Mouse (Mus musculus): ENCODE data around the gene Mien1. TPM values are rescaled to one million over a fixed set of nuclear protein-coding genes. Genes with fewer than 3 reads are reported as not detected.

Gene Mien1
- polyA plus RNA-seq, 1 experiment: 84.8 TPM

DNA sequence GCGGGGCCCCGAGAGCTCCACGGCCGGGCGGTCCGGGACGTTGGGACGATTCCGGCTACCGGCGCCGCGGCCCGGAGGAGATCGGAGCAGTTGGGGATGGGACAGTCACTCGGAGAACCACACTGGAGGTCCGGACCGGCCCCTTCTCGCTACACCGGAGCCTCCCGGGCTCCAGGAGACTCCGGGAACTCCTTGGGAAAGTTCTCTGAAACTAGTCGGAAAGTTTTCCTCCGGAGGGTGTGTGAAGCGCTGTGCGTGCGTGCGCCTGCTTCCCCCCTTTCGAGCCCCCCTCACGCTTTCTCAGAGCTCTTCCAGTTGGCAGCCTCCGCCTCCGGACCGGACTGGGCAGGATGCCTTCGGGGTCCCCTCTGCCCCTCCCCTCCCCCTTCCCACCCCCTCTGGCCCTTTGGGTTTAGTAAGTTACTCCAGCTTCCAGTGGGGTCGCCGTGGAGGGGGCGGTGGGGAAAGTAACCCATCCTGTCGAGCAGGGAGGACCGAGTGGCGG is 25.9 kb downstream of the Mien1 start:
- Histone ChIP-seq H3K4me3 (ENCODE audit: insufficient read depth, low read length) (0 out of 2 replicates have a peak overlapping the region, but pooled peaks have one; percentile 18), H3K27ac (ENCODE audit: insufficient read depth, low read depth, low read length) (no peak overlapping the region), H3K4me1 (ENCODE audit: control insufficient read depth, insufficient read depth, low read length) (no peaks in the 10 kb centered on the region)
- no peak for TF ChIP-seq POLR2A (IDR thresholded peaks at IDR 0.05; ENCODE audit: borderline replicate concordance, low read depth, low read length)
- TF ChIP-seq CTCF (IDR thresholded peaks at IDR 0.05; ENCODE audit: low read depth, low read length): no peak

DNA sequence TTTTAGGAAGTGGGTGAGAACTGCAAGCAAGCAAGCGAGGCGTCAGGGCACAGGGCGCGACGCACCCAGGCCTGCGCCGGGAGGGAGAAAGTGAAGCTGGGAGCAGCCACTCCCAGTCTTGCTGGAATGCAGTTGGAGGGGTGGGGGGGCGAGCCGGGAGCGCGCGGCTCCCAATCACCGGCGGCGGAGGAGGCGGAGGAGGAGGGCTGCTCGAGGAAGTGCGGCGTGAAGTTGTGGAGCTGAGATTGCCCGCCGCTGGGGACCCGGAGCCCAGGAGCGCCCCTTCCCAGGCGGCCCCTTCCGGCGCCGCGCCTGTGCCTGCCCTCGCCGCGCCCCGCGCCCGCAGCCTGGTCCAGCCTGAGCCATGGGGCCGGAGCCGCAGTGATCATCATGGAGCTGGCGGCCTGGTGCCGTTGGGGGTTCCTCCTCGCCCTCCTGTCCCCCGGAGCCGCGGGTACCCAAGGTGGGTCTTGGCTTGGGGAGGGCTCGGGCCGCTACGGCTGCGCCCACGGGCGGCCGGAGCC is 26.5 kb downstream of the Mien1 start, which contains the start of gene Erbb2:
Gene Erbb2 (plus strand): TSS at position 198 of the 524 bp plus-strand sequence.
- Histone ChIP-seq H3K27ac (ENCODE audit: insufficient read depth, low read depth, low read length) (no peak within 1 kb of the TSS), H3K4me3 (ENCODE audit: insufficient read depth, low read length) (0 out of 2 replicates have a peak within 1 kb of the TSS, but pooled peaks have one; percentile 18)
- TF ChIP-seq POLR2A (IDR thresholded peaks at IDR 0.05; ENCODE audit: borderline replicate concordance, low read depth, low read length): no peak
- no peak for TF ChIP-seq CTCF (IDR thresholded peaks at IDR 0.05; ENCODE audit: low read depth, low read length)

DNA sequence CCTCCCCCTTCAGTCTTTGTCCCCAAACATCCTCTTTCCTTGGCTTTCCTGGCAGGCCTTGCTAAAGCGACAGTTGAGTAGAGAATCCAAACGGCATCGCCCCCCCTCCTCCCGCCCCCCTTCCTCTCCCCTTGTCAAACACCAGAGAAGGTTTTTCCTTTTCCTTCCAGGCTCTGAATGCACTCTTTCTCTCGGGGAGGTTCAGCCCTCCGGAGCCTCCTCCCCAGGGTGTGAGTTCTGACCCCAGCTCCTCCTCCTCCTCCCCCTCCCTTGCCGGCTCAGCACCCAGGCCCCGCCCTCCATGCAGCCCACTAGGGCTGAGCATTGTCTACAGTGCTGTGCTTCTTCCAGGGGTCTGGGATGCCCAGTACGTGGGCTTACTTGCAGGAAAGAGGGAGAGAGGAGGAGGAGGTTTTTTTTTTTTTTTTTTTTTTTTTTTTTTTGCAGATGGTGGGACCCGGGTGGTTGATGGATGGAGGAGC is 29.4 kb downstream of the Mien1 start:
- H3K4me1 ChIP-seq (ENCODE audit: control insufficient read depth, insufficient read depth, low read length): no peaks in the 10 kb centered on the region
- H3K27ac ChIP-seq (ENCODE audit: insufficient read depth, low read depth, low read length): no peak overlapping the region
- TF ChIP-seq CTCF (IDR thresholded peaks at IDR 0.05; ENCODE audit: low read depth, low read length) (no peak), POLR2A (IDR thresholded peaks at IDR 0.05; ENCODE audit: borderline replicate concordance, low read depth, low read length) (no peak)
- H3K4me3 ChIP-seq (ENCODE audit: insufficient read depth, low read length): no peak overlapping the region

More for the DNA sequence above, 26.5 kb downstream of the Mien1 start, which contains the start of gene Erbb2:
- H3K4me1 ChIP-seq (ENCODE audit: control insufficient read depth, insufficient read depth, low read length): no peaks in the 10 kb centered on the region

DNA sequence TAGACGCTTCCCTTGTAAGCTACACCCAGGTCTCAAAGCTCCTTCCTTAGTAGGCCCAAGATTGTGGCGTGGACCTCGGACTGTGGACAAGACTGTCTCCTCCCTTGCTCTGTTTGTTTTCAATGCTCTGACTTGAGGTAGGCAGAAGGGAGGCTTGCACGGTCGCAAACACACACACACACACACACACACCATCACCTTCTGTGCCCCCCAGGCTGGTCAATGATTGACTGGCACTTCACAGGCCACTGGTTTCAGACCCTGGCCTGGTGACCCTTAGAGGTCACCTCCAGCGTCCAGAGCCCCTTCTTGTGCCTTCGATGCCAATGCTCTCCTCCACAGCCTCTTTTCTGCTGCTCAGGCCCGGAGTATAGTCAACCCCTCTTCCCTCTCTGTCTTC is 29.9 kb downstream of the Mien1 start:
- Histone ChIP-seq H3K4me3 (ENCODE audit: insufficient read depth, low read length) (no peak overlapping the region), H3K4me1 (ENCODE audit: control insufficient read depth, insufficient read depth, low read length) (no peaks in the 10 kb centered on the region), H3K27ac (ENCODE audit: insufficient read depth, low read depth, low read length) (no peak overlapping the region)
- no peak for TF ChIP-seq POLR2A (IDR thresholded peaks at IDR 0.05; ENCODE audit: borderline replicate concordance, low read depth, low read length)
- no peak for TF ChIP-seq CTCF (IDR thresholded peaks at IDR 0.05; ENCODE audit: low read depth, low read length)

DNA sequence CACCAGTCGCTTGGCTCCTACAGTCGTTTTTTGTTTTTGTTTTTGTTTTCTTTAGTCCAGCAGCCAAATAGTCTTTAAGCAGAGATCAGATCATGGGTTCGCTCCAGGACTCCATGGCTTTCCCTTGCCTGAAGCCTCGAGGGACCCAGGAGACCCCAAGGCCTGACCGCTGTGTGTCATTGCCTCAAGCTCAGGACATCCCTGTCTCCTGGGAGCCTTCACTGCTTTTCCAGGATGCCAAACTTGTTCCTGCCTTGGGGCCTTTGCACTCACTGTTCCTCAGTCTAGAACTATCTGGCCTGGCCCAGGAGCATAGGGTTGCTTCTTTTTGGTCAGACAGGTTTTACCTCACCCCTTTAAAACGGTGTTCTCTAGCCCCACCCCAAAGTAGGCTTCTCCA is 32.2 kb downstream of the Mien1 start:
- H3K4me1 ChIP-seq (ENCODE audit: control insufficient read depth, insufficient read depth, low read length): no peaks in the 10 kb centered on the region
- no peak overlapping the region for H3K4me3 ChIP-seq (ENCODE audit: insufficient read depth, low read length)
- H3K27ac ChIP-seq (ENCODE audit: insufficient read depth, low read depth, low read length): no peak overlapping the region
- TF ChIP-seq CTCF (IDR thresholded peaks at IDR 0.05; ENCODE audit: low read depth, low read length) (no peak), POLR2A (IDR thresholded peaks at IDR 0.05; ENCODE audit: borderline replicate concordance, low read depth, low read length) (no peak)

DNA sequence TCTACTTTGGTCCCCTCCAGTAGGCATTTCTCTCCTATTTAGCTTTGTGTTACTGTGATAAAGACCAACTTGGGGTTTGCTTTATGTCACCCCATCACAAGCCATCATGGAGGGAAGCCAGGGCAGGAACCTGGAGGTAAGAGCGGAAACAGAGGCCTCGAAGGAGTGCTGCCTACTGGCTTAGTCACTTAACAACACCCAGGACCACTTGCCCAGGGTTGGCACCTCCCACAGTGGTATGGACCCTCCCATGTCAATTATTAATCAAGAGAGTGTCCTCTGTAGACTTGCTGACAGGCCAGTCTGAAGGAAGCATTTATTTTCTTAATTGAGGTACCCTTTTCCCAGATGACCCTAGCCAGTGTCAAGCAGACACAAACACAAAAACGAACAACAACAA is 38.0 kb downstream of the Mien1 start:
- Histone ChIP-seq H3K4me3 (ENCODE audit: insufficient read depth, low read length) (peak overlapping the region; percentile 84), H3K27ac (ENCODE audit: insufficient read depth, low read depth, low read length) (no peak overlapping the region), H3K4me1 (ENCODE audit: control insufficient read depth, insufficient read depth, low read length) (peaks cover 11% of the 10 kb centered on the region)
- TF ChIP-seq CTCF (IDR thresholded peaks at IDR 0.05; ENCODE audit: low read depth, low read length) (no peak), POLR2A (IDR thresholded peaks at IDR 0.05; ENCODE audit: borderline replicate concordance, low read depth, low read length) (no peak)

DNA sequence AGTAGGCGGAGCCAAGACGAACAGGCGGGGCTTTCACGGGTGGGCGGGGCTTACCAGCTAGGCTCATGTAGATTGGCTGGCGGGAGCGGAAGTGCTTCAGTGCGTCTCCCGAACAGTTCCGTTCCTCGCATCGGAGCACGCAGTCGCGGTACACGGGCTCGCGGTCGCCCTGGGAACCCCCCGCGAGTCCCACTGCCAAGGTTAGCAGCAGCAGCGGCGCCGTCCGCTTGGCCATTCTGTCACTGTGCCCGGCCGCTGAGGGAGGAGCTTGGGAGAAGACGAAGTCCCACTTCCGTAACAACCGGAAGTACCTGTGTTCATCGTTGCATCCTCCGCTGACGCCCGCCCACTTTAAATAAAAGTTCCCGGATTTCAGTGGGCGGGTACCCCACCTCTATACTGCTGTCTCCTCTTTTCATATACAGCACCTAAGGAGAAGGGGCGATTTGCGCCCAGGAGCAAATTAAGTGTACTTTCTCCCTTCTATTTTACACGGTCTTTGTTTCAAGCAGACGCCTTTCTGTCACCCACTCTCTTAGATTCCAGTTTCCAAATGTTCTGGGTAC is 38.5 kb downstream of the Mien1 start, which contains the start of gene Pgap3:
Gene Pgap3 (minus strand): TSS at position 330 of the 566 bp plus-strand sequence.
- peak within 1 kb of the TSS; percentile 89 for H3K27ac ChIP-seq (ENCODE audit: insufficient read depth, low read depth, low read length)
- peaks cover 11% of the 10 kb centered on the region for H3K4me1 ChIP-seq (ENCODE audit: control insufficient read depth, insufficient read depth, low read length)
- TF ChIP-seq POLR2A (IDR thresholded peaks at IDR 0.05; ENCODE audit: borderline replicate concordance, low read depth, low read length) (no peak), CTCF (IDR thresholded peaks at IDR 0.05; ENCODE audit: low read depth, low read length) (no peak)
- peak within 1 kb of the TSS; percentile 84 for H3K4me3 ChIP-seq (ENCODE audit: insufficient read depth, low read length)

DNA sequence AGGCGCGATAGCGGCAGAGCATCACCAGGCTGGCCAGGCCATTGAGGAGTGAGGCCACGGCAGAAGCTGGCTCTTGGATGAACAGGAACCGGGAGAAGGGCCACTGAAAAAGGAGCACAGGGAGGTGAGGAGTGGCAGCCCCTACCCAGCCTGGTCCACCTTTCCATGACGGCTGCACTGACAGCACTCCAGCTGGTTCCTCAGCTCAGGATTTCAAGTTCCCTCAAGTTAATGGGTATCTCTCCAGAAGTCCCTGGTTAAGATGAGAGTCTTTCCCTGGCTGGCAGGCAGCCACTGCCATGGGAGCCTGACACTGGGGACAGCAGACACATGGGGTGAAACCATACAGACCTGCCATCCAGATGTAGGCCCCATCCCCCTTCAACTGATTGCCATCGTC is 40.8 kb downstream of the Mien1 start:
- TF ChIP-seq CTCF (IDR thresholded peaks at IDR 0.05; ENCODE audit: low read depth, low read length): no peak
- TF ChIP-seq POLR2A (IDR thresholded peaks at IDR 0.05; ENCODE audit: borderline replicate concordance, low read depth, low read length): no peak
- Histone ChIP-seq H3K4me3 (ENCODE audit: insufficient read depth, low read length) (no peak overlapping the region), H3K4me1 (ENCODE audit: control insufficient read depth, insufficient read depth, low read length) (peaks cover 13% of the 10 kb centered on the region), H3K27ac (ENCODE audit: insufficient read depth, low read depth, low read length) (no peak overlapping the region)

DNA sequence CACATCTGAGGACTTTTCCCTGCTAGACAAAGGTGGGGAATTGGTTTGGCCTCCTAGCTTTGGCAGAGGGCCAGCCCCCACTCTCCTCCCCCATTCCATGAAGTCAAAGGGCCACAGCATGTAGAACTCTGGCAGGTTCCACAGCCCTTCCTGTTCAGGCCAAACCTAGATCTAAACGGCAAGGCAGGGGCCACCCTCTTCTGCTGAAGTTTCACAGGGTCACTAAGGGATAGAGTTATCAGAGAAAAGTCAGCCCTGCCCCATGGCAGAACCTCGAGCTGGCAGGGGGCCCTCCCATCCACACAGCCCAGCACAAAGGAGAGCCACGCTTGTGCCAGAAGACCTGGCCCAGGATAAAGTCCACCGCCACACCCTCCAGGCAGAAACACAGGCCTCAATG is 43.8 kb downstream of the Mien1 start:
- no peak overlapping the region for H3K4me3 ChIP-seq (ENCODE audit: insufficient read depth, low read length)
- TF ChIP-seq POLR2A (IDR thresholded peaks at IDR 0.05; ENCODE audit: borderline replicate concordance, low read depth, low read length): no peak
- TF ChIP-seq CTCF (IDR thresholded peaks at IDR 0.05; ENCODE audit: low read depth, low read length): no peak
- H3K4me1 ChIP-seq (ENCODE audit: control insufficient read depth, insufficient read depth, low read length): peaks cover 6% of the 10 kb centered on the region
- no peak overlapping the region for H3K27ac ChIP-seq (ENCODE audit: insufficient read depth, low read depth, low read length)

DNA sequence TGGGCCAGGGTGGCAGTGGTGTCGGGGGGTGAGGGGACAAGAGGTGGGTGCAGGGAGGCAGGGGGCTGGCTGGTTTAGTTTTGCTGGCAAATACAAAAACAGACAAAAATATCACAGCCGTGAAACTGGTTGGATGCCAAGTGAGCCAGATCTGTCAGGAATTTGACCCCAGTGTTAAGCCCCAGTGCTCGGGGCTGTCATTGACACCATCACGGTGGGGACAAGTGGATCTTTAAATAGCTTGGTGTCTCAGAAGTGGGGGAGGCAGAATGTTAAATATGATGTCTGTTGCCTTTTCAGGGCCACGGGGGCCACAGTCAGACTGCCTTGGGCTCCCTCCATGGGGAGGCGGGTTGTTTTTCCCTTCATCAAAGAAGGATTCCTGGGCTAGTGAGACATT is 44.5 kb downstream of the Mien1 start:
- no peak for TF ChIP-seq POLR2A (IDR thresholded peaks at IDR 0.05; ENCODE audit: borderline replicate concordance, low read depth, low read length)
- TF ChIP-seq CTCF (IDR thresholded peaks at IDR 0.05; ENCODE audit: low read depth, low read length): no peak
- no peak overlapping the region for H3K4me3 ChIP-seq (ENCODE audit: insufficient read depth, low read length)
- no peak overlapping the region for H3K27ac ChIP-seq (ENCODE audit: insufficient read depth, low read depth, low read length)
- peaks cover 2% of the 10 kb centered on the region; the same call in 1 of the 2 replicates for H3K4me1 ChIP-seq (ENCODE audit: control insufficient read depth, insufficient read depth, low read length)

All from bone marrow macrophage, adult 2 months (primary cell).